Comparison of ENCODE assay signal across 13 mouse cellular contexts in genomic region chr10:117818600-117818999, GRCm38 (mm10).
"Had no signal": no experiment of that assay in that cellular context is flagged by ENCODE, and none has a peak within 500 bp of the region (broad histone marks: within the 10 kb centered on the region; RNA-seq: fewer than 3 reads in every experiment).

No protein-coding gene starts in this region.

- H3K4me1 ChIP-seq: limb, embryonic 10.5 days; midbrain, embryonic 15.5 days; neural tube, embryonic 13.5 days had no signal

- ATAC-seq: inflammation-experienced regulatory T-cells, adult 6 months; intestine, postnatal 0 days; midbrain, embryonic 15.5 days had no signal

- H3K9ac ChIP-seq: midbrain, embryonic 15.5 days; neural tube, embryonic 13.5 days had no signal

- H3K4me2 ChIP-seq: liver, embryonic 11.5 days; midbrain, embryonic 11.5 days; midbrain, embryonic 15.5 days; neural tube, embryonic 13.5 days had no signal

- H3K4me3 ChIP-seq: left cerebral cortex, adult 2 months; limb, embryonic 10.5 days; megakaryocyte, embryonic 14.5 days; midbrain, embryonic 15.5 days; neural tube, embryonic 13.5 days had no signal

- H3K27ac ChIP-seq: left cerebral cortex, adult 2 months; limb, embryonic 10.5 days; midbrain, embryonic 15.5 days; neural tube, embryonic 13.5 days had no signal

- H3K27me3 ChIP-seq: megakaryocyte, embryonic 14.5 days; midbrain, embryonic 15.5 days; neural tube, embryonic 13.5 days had no signal

- DNase-seq: kidney, postnatal 10 days; spleen, adult 18-20 months; thymus, adult 18-20 months; thymus, postnatal 14 days had no signal

- H3K9me3 ChIP-seq: limb, embryonic 10.5 days; megakaryocyte, embryonic 14.5 days; midbrain, embryonic 15.5 days; neural tube, embryonic 13.5 days had no signal
